Comparison of ENCODE assay signal across 8 mouse cellular contexts in the genomic region with DNA sequence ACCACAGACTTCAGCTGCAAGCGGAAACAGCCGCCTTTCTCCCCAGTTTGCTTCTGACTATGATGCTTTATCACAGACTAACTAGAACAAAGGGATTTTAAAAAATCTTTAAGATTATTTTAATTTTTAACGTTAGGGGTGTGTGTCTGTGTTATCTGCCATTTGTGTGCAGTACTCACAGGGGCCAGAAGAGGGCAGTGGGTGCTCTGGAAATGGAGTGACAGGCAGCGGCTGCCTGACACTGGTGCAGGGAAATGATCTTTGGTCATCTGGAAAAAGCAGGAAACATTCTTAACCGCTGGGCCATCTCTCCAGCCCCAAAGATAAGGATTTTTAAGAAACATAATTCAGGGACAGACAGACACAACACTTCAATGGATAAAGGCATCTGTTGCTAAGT. TPM values are rescaled to one million over a fixed set of nuclear protein-coding genes. Genes with fewer than 3 reads are reported as not detected.
DNase-seq lines count a peak whose midpoint lies in the region; ATAC-seq lines count a peak whose summit lies in the region.

No protein-coding gene starts in this region.

- H3K9me3 ChIP-seq in forebrain, embryonic 11.5 days (ENCODE audit: control insufficient read depth, low read length) = no peaks in the 10 kb centered on the region
- 0 out of 2 replicates have a peak, but pooled peaks cover 4% of the 10 kb centered on the region for H3K9me3 ChIP-seq in forebrain, embryonic 16.5 days (ENCODE audit: control insufficient read depth, low read length)
- no peaks in the 10 kb centered on the region for H3K9me3 ChIP-seq in neural tube, embryonic 15.5 days (replicated peaks)

- H3K4me1 ChIP-seq in forebrain, embryonic 11.5 days (replicated peaks; ENCODE audit: control insufficient read depth, insufficient read depth, low read length) = no peaks in the 10 kb centered on the region
- peaks cover 4% of the 10 kb centered on the region for H3K4me1 ChIP-seq in forebrain, embryonic 16.5 days (replicated peaks; ENCODE audit: control insufficient read depth, insufficient read depth, low read length)
- peaks cover 4% of the 10 kb centered on the region for H3K4me1 ChIP-seq in neural tube, embryonic 15.5 days

- no peaks in the 10 kb centered on the region for H3K36me3 ChIP-seq in forebrain, embryonic 11.5 days (ENCODE audit: control insufficient read depth, insufficient read depth, low read length)
- no peaks in the 10 kb centered on the region for H3K36me3 ChIP-seq in forebrain, embryonic 16.5 days (ENCODE audit: control insufficient read depth, insufficient read depth)
- H3K36me3 ChIP-seq in neural tube, embryonic 15.5 days = no peaks in the 10 kb centered on the region

- WGBS in forebrain, embryonic 11.5 days = 59% methylated on average over 5 of the region's 5 CpGs
- WGBS in forebrain, embryonic 16.5 days = 70% methylated on average over 5 of the region's 5 CpGs
- 70% methylated on average over 5 of the region's 5 CpGs for WGBS in neural tube, embryonic 15.5 days

- no peak overlapping the region for H3K27ac ChIP-seq in forebrain, embryonic 11.5 days (ENCODE audit: low read depth, low read length)
- H3K27ac ChIP-seq in forebrain, embryonic 16.5 days (ENCODE audit: low read length) = no peak overlapping the region
- H3K27ac ChIP-seq in neural tube, embryonic 15.5 days (replicated peaks) = no peak overlapping the region

- no peak overlapping the region for H3K4me2 ChIP-seq in forebrain, embryonic 11.5 days (ENCODE audit: low read depth, low read length, severe bottlenecking)
- no peak overlapping the region for H3K4me2 ChIP-seq in forebrain, embryonic 16.5 days (ENCODE audit: low read length)
- no peak overlapping the region for H3K4me2 ChIP-seq in neural tube, embryonic 15.5 days

- H3K4me3 ChIP-seq in forebrain, embryonic 11.5 days (ENCODE audit: low read depth, low read length) = no peak overlapping the region
- no peak overlapping the region for H3K4me3 ChIP-seq in forebrain, embryonic 16.5 days (replicated peaks; ENCODE audit: low read length)
- no peak overlapping the region for H3K4me3 ChIP-seq in neural tube, embryonic 15.5 days (replicated peaks)

- no peak for ATAC-seq in forebrain, embryonic 11.5 days (replicated peaks; ENCODE audit: low FRiP score)
- no peak for ATAC-seq in forebrain, embryonic 16.5 days
- no peak for ATAC-seq in neural tube, embryonic 15.5 days (ENCODE audit: low FRiP score)

- peak; percentile 63 for DNase-seq in forebrain, embryonic 11.5 days (ENCODE audit: low spot score)
- DNase-seq in neural tube, embryonic 10.5 days (ENCODE audit: extremely low spot score, low spot score) = peak; percentile 51
- DNase-seq in c-Kit-positive CD71-positive TER-119-positive erythroid progenitor cells, embryonic 14.5 days (ENCODE audit: low spot score) = peak; percentile 25
- DNase-seq in kidney, postnatal 4 days = peak; percentile 77 to 80
- peak; percentile 41 for DNase-seq in spleen, adult 12 weeks (ENCODE audit: low spot score)
- no peak for DNase-seq in right cerebral cortex, postnatal 25 days

- H3K9ac ChIP-seq in forebrain, embryonic 11.5 days (ENCODE audit: low read length) = no peak overlapping the region
- no peak overlapping the region for H3K9ac ChIP-seq in forebrain, embryonic 16.5 days (replicated peaks; ENCODE audit: low read depth, low read length)
- H3K9ac ChIP-seq in neural tube, embryonic 15.5 days (replicated peaks) = no peak overlapping the region

- peaks cover 2% of the 10 kb centered on the region; the same call in 1 of the 2 replicates for H3K27me3 ChIP-seq in forebrain, embryonic 11.5 days (ENCODE audit: control insufficient read depth, insufficient read depth, low read length)
- peaks cover 5% of the 10 kb centered on the region; the same call in 1 of the 2 replicates for H3K27me3 ChIP-seq in forebrain, embryonic 16.5 days (replicated peaks; ENCODE audit: control insufficient read depth, insufficient read depth, low read length)
- H3K27me3 ChIP-seq in neural tube, embryonic 15.5 days (replicated peaks) = peaks cover 7% of the 10 kb centered on the region; the same call in 1 of the 2 replicates

RNA-seq across cellular contexts. Expression of gene Myo1e, which starts 4.4 kb away (rescaled TPM):
- 10.5 and 11.1 TPM in 2 replicates for polyA plus RNA-seq in forebrain, embryonic 11.5 days (2014; fragmentation: Nextera tagmentation; extraction: Ambion mirVana)
- 5.8 and 7.2 TPM in 2 replicates for polyA plus RNA-seq in forebrain, embryonic 16.5 days (2015; fragmentation: Nextera tagmentation; extraction: Ambion mirVana)
- polyA plus RNA-seq in neural tube, embryonic 15.5 days (2015; fragmentation: Nextera tagmentation; extraction: Ambion mirVana) = 5.3 and 8.9 TPM in 2 replicates
